Mouse (Mus musculus) midbrain, embryonic 14.5 days (tissue): ENCODE measurements around the gene Tmem82. TPM values are rescaled to one million over a fixed set of nuclear protein-coding genes. Genes with fewer than 3 reads are reported as not detected.

Experiments used
- ATAC-seq: fragments of 200-750 bp; cut with Nextera tagmentation; 2 replicates; pipeline ENCODE4 v1.8.0; 2017; ENCODE audit warnings: moderate number of reproducible peaks, moderate library complexity; ENCODE audit not compliant: low FRiP score, low TSS enrichment
- DNase-seq: peaks from one replicate; pipeline ENCODE4 v3.0.0-alpha.2; 2015
- H3K27ac ChIP-seq: fragments of 300-500 bp; sonication (generic); replicated peaks from 2 replicates; pipeline ENCODE4 v1.5.1; 2014; ENCODE audit warnings: mild to moderate bottlenecking, low read depth, low read length, moderate library complexity
- H3K27me3 ChIP-seq: fragments of 300-500 bp; sonication (generic); 2 replicates; pipeline ENCODE4 v1.6.1; 2014; ENCODE audit warnings: low read length, control low read depth, mixed read lengths; ENCODE audit not compliant: control insufficient read depth, insufficient read depth
- H3K36me3 ChIP-seq: fragments of 300-500 bp; sonication (generic); 2 replicates; pipeline ENCODE4 v1.6.1; 2014; ENCODE audit warnings: low read length, control low read depth; ENCODE audit not compliant: control insufficient read depth, insufficient read depth
- H3K4me1 ChIP-seq: fragments of 300-500 bp; sonication (generic); 2 replicates; pipeline ENCODE4 v1.6.1; 2014; ENCODE audit warnings: mild to moderate bottlenecking, antibody characterized with exemption, low read length, control low read depth; ENCODE audit not compliant: control insufficient read depth, insufficient read depth
- H3K4me2 ChIP-seq: fragments of 300-500 bp; sonication (generic); 2 replicates; pipeline ENCODE4 v1.6.1; 2014; ENCODE audit warnings: mild to moderate bottlenecking, low read length, moderate library complexity
- H3K4me3 ChIP-seq: fragments of 300-500 bp; sonication (generic); replicated peaks from 2 replicates; pipeline ENCODE4 v1.5.1; 2014; ENCODE audit warnings: low read depth, low read length
- H3K9ac ChIP-seq: fragments of 300-500 bp; sonication (generic); replicated peaks from 2 replicates; pipeline ENCODE4 v1.6.1; 2014; ENCODE audit warnings: mild to moderate bottlenecking, low read length, moderate library complexity
- H3K9me3 ChIP-seq: fragments of 300-500 bp; sonication (generic); 2 replicates; pipeline ENCODE4 v1.6.1; 2016; ENCODE audit warnings: low read length, control low read depth, mixed read lengths; ENCODE audit not compliant: control insufficient read depth
- WGBS: fragments of 180-500 bp; shearing (Covaris S2); extraction: QIAGEN DNeasy Blood & Tissue Kit; methylation state at CpG from one replicate; pipeline ENCODE4 v1.1.7; 2014; 5-methylcytosine and 5-hydroxymethylcytosine counted together
- polyA plus RNA-seq: library from polyadenylated mRNA; unstranded; fragments of >200 nt; fragmentation: Nextera tagmentation; extraction: Ambion mirVana; gene quantifications from 2 replicates; pipeline ENCODE4 v1.2.1, GENCODE M21; 2014

Gene Tmem82
- polyA plus RNA-seq, 1 experiment from 2014 or later, result 0.16 TPM

DNA sequence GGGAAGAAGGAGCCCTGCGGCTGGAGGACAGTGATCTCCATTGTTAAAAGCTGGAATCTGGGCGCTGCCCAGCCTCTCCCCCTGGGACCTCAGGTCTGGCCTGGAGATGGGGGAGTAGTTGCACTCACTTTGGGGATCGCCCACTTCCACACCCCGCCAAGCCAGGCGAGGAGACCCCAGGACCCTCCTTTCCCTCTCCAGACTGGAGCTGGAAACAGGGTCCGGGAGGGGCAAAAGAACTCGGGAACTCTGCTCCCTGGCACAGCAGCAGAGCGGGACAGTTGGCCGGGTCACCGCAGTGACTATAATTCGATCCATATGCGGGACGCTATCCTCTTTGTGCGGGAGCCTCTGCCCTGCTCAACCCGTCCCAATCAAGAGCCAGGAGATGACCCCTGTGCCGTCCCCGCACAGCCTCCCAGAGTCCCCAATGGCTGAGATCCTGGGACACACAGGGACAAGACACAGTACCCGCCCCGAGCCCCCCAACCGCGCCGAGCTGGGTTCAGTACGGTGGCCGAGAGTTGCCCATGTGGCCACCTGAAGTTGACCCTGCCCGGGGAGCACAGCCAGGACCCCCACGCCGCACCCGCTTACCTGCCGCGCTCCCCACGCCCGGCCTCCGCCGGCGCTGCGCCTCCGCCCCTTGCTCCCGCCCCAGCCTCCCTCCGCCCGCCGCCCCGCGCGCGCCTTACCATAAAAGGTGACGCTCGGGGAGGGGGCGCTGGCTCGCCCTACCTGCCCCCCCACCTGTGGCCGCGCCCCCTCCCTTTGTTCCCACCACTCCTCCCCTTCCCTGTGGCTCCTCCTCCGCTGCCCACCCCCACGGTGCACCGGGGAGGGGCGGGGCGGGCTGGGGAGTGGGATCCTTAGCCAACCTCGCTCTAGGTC lies 18.9 kb downstream of the Tmem82 start:
- H3K36me3 ChIP-seq, result no peaks in the 10 kb centered on the region
- peak overlapping the region; percentile 89 for H3K4me2 ChIP-seq
- DNase-seq (peak; percentile 69), ATAC-seq (peak; percentile 29; the same call in 1 of the 2 replicates)
- no peaks in the 10 kb centered on the region for H3K9me3 ChIP-seq
- H3K4me3 ChIP-seq, result peak overlapping the region; percentile 56
- peaks cover 19% of the 10 kb centered on the region for H3K4me1 ChIP-seq
- no peaks in the 10 kb centered on the region for H3K27me3 ChIP-seq
- peak overlapping the region; percentile 3; the same call in 1 of the 2 replicates for H3K27ac ChIP-seq
- WGBS, result 1% methylated on average over 56 of the region's 57 CpGs
- H3K9ac ChIP-seq, result peak overlapping the region; percentile 70

DNA sequence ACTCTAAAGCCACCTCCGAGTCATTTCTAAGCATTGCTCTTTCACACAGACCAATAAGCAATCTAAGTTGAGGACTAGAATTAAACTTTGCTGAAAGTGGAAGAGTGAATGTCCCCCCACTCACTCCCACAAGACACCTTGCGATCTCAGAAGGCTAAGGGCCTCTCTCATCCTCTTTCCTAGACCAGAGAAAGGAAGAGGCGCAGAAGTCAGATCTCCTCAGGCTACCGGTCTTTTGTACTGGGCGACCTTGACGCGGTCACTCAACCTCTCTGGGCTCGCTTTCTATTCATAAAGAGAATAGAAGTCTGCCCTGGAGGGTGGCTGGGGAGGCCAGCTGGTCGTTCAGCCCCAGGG lies 19.6 kb downstream of the Tmem82 start:
- no peaks in the 10 kb centered on the region for H3K36me3 ChIP-seq
- peak overlapping the region; percentile 3; the same call in 1 of the 2 replicates for H3K27ac ChIP-seq
- no peaks in the 10 kb centered on the region for H3K27me3 ChIP-seq
- peak overlapping the region; percentile 56 for H3K4me3 ChIP-seq
- H3K4me2 ChIP-seq, result peak overlapping the region; percentile 89
- ATAC-seq (no peak), DNase-seq (peak; percentile 31)
- H3K9ac ChIP-seq, result peak overlapping the region; percentile 70
- WGBS, result 2% methylated on average over 9 of the region's 9 CpGs
- no peaks in the 10 kb centered on the region for H3K9me3 ChIP-seq
- H3K4me1 ChIP-seq, result peaks cover 19% of the 10 kb centered on the region

DNA sequence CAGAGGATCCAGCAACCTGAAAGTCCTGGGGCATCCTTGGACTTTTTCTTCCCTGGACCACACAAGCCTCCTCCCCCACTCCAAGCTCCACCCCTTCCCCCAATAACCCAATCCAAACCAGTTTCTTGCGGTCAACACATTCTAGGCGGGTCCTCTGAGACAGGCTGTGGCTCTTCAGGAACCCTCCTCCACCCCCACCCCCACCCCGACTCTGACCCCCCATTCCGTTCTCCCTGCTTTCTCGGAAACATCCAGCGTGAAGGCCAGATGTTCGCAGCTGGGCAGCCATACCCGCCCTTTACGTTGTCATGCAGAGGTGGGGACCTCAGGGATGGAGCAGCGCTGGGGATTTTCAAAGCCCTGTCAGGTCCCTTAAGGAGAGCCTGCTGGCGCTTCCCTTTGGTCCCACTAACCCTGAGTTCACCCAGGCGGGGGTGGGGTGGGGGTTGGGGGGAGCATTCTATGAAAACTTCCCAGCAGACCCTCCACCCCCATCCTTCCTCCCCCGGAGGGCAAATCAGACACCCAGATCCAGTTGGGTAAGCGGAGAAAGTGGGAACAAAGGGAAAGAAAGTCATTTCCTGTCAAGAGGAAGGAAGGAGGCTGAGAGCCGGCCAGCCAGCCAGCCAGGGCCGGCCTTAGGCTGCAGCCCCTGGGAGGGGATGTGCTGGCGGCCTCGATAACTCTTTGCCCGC lies 20.1 kb downstream of the Tmem82 start:
- DNase-seq, result peak; percentile 30
- no peaks in the 10 kb centered on the region for H3K27me3 ChIP-seq
- WGBS, result 2% methylated on average over 18 of the region's 19 CpGs
- H3K27ac ChIP-seq, result 0 out of 2 replicates have a peak overlapping the region, but pooled peaks have one; percentile 3
- H3K4me2 ChIP-seq, result peak overlapping the region; percentile 89
- H3K4me1 ChIP-seq, result peaks cover 19% of the 10 kb centered on the region
- H3K36me3 ChIP-seq, result no peaks in the 10 kb centered on the region
- peak overlapping the region; percentile 70; the same call in 1 of the 2 replicates for H3K9ac ChIP-seq
- no peaks in the 10 kb centered on the region for H3K9me3 ChIP-seq
- peak overlapping the region; percentile 56 for H3K4me3 ChIP-seq
- no peak for ATAC-seq

DNA sequence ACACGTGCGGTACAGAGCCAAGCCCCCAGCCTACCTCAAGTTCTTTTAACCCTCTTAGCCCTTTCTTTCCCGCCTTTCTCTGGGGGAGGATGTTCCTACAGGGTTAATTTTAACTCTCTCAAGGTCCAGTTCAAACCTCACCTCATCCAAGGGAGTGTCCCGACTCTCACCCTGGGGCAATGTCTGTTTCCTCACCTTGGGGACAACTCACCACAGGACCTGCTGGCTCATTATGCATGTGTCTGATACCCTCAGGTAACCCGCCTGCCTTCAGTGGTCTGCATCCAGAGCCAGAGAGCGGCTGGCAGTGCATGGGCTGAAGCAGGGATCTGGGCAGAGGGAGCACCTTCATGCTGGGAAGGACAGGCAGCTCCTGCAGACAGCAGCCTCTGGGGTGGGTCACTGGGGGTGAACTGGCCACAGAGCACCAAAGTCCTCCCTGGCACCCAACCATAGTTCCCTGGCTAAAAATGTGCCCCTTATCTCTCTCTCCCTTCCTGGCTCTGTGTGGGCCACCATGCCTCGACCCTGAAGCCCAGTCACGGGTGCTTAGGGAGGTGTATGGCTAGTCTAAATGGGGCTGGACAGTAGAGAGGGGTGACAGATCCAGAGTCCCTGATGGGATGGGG lies 21.6 kb downstream of the Tmem82 start:
- 85% methylated on average over 8 of the region's 8 CpGs for WGBS
- Histone ChIP-seq H3K9me3 (no peaks in the 10 kb centered on the region), H3K4me1 (peaks cover 19% of the 10 kb centered on the region), H3K4me2 (no peak overlapping the region), H3K27me3 (no peaks in the 10 kb centered on the region), H3K27ac (no peak overlapping the region), H3K4me3 (no peak overlapping the region), H3K36me3 (no peaks in the 10 kb centered on the region), H3K9ac (no peak overlapping the region)
- DNase-seq (no peak), ATAC-seq (no peak)

DNA sequence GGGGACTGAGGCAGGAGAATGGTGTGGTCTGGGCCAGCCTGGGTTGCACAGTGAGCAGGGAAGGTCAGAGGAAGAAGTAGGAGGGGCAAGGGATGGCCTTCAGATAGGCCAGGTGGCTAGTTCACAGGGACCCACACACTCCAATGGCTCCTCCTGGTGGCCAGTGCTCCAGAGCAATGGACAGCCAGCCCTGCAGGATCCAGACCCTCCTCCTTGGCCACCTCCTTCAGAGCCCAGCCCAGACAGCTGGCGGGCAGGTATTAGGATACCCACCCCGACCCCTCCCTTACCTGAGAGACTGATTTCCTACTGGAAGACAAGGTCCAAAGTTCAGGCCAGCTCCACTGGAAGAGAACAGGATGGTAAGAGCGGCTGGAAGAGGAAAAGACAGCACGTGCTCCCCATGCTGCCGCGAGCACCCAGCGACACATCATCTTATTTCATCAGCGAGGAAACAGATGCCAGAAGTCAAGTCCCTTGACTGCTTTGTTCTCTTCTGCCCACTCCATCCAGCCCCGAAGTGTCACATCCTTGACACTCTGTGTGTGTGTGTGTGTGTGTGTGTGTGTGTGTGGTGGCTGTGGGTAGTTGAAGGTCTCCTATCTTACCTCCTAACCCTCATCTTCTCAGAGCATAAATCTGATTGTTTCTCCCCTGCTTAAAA lies 22.7 kb downstream of the Tmem82 start:
- Histone ChIP-seq H3K9me3 (no peaks in the 10 kb centered on the region), H3K4me3 (no peak overlapping the region), H3K36me3 (no peaks in the 10 kb centered on the region), H3K4me2 (no peak overlapping the region), H3K4me1 (peaks cover 19% of the 10 kb centered on the region), H3K27me3 (no peaks in the 10 kb centered on the region), H3K9ac (no peak overlapping the region), H3K27ac (no peak overlapping the region)
- 84% methylated on average over 9 of the region's 9 CpGs for WGBS
- ATAC-seq (no peak), DNase-seq (no peak)

DNA sequence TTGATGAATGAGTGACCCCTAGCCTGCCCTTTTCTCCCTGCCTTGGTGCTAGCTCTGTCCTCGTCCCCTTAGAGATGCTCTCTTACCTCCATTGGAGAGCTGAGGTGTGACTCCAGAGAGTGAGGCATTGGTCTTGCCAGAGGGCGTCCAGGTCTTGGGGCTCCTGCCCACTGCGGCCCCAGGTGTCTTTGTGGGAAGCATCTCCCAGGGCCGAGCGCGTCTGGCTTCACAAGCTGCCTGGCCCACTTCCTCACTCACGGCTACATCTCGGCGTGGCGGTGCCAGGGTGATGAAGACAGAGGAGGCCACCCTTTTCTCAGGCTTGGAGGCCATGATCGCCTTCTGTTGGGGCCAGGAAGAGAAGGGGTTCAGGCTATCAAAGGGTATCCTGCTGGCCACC lies 23.3 kb downstream of the Tmem82 start:
- ATAC-seq (no peak), DNase-seq (no peak)
- H3K27me3 ChIP-seq, result no peaks in the 10 kb centered on the region
- H3K9ac ChIP-seq, result no peak overlapping the region
- H3K4me1 ChIP-seq, result peaks cover 16% of the 10 kb centered on the region
- H3K9me3 ChIP-seq, result no peaks in the 10 kb centered on the region
- no peak overlapping the region for H3K4me2 ChIP-seq
- no peak overlapping the region for H3K27ac ChIP-seq
- no peaks in the 10 kb centered on the region for H3K36me3 ChIP-seq
- no peak overlapping the region for H3K4me3 ChIP-seq
- 92% methylated on average over 11 of the region's 11 CpGs for WGBS

DNA sequence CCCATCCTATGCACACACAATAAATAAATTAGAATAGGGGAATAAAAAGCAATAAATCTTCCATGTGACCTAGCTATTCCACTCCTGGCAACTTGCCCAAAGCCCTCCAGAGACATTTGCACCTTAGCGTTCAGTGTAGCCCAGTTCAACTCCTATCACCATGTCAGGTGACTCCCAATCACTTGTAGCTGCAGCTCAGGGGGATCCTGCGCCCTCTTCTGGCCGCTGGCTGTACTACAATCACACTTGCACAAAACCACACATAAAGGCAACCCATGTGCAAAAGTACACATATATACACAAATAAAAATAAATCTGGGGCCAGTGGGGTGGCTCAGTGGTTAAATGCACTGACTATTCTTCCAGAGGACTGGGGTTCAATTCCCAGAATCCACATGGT lies 26.9 kb downstream of the Tmem82 start:
- no peak overlapping the region for H3K9ac ChIP-seq
- ATAC-seq, result no peak
- peaks cover 3% of the 10 kb centered on the region; the same call in 1 of the 2 replicates for H3K36me3 ChIP-seq
- DNase-seq, result peak; percentile 28
- H3K27me3 ChIP-seq, result no peaks in the 10 kb centered on the region
- no peak overlapping the region for H3K4me3 ChIP-seq
- H3K4me1 ChIP-seq, result no peaks in the 10 kb centered on the region
- H3K9me3 ChIP-seq, result no peaks in the 10 kb centered on the region
- H3K27ac ChIP-seq, result no peak overlapping the region
- no peak overlapping the region for H3K4me2 ChIP-seq
- WGBS, result 23% methylated on average over 3 of the region's 3 CpGs

DNA sequence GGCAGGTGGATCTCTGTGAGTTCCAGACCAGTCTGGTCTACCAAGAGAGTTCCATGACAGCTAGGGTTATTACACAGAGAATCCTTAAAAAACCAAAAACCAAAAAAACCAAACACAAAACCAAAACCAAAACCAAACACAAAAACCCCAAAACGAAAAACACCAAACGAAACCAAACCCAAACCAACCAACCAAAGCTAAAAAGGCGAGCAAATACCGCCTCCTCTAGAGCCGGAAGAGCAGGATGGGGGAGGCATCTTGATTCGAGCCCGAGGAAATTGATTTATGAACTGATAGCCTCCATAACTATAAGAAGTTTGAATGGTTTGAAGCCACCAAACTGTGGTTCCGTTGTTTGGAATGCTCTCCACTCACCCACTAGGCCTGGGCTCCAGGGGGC lies 34.5 kb downstream of the Tmem82 start:
- no peaks in the 10 kb centered on the region for H3K27me3 ChIP-seq
- 93% methylated on average over 8 of the region's 8 CpGs for WGBS
- ATAC-seq, result no peak

More for the DNA sequence above, 34.5 kb downstream of the Tmem82 start:
- H3K9ac ChIP-seq, result no peak overlapping the region
- H3K36me3 ChIP-seq, result peaks cover 12% of the 10 kb centered on the region
- DNase-seq, result no peak
- H3K9me3 ChIP-seq, result no peaks in the 10 kb centered on the region
- no peak overlapping the region for H3K4me2 ChIP-seq
- no peak overlapping the region for H3K4me3 ChIP-seq
- H3K4me1 ChIP-seq, result no peaks in the 10 kb centered on the region
- H3K27ac ChIP-seq, result no peak overlapping the region
